Mouse (Mus musculus): Measurements from ENCODE around the gene Frzb.
"Not testable (repeated sequence)": the region's sequence is repeated elsewhere in the genome, so short reads cannot be mapped to it uniquely, and the experiment has no call there.

Frzb gene

DNA sequence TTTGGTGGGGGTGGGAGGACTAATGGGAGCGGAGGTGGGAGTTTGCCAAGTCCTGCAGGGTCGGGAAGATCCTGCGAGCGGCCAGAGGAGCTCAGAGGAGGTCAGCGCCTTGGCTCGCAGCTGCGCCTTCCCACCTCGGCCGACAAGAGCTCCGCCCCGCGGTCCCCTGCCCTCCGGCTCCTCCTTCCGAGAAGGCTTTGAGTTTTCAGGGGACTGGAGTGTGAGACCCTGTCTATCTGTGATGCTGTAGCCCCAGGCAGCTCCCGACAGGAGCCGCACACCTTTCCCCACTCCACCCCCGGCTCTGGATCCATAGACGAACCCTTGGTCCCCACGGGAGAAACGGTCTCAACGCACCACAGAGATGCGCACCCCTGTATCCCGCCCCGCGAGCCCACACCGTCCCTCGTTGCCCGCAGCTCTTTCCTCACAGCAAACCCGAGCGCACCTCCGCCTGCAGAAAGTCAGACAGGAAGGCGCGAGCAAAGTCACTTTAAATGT, at the start of gene Frzb:
Gene Frzb (minus strand): TSS at position 335 of the 501 bp plus-strand sequence.
- peak; percentile 81 for DNase-seq

GRCm38 (mm10) chr2:80495304-80495703, 47.9 kb upstream of the Frzb start:
- not testable (repeated sequence) for DNase-seq

- no peak for DNase-seq
These were observed 39.4 kb upstream of the Frzb start for GRCm38 (mm10) chr2:80486851-80487250.

DNA sequence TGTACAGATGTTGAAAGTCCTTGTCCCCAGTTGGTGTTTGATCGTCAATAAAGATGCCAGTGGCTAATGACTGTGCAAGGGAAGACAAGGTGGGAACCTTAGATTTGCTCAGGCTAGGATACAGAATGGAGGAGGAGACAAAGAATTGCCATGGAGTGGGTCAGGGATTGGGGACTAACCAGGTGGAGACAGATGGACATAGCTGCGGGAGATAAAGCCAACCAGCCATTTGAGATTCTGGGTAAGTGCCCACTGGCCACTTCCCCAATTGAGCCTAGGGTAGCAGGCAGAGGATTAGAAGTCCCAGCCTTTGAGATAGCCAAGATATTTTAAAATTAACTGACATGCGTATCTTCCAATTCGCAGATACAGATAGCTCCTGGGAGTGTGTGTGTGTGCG, 37.5 kb upstream of the Frzb start:
- DNase-seq = no peak

- peak; percentile 15 for DNase-seq
These were observed 28.4 kb upstream of the Frzb start for GRCm38 (mm10) chr2:80475831-80476230.

DNA sequence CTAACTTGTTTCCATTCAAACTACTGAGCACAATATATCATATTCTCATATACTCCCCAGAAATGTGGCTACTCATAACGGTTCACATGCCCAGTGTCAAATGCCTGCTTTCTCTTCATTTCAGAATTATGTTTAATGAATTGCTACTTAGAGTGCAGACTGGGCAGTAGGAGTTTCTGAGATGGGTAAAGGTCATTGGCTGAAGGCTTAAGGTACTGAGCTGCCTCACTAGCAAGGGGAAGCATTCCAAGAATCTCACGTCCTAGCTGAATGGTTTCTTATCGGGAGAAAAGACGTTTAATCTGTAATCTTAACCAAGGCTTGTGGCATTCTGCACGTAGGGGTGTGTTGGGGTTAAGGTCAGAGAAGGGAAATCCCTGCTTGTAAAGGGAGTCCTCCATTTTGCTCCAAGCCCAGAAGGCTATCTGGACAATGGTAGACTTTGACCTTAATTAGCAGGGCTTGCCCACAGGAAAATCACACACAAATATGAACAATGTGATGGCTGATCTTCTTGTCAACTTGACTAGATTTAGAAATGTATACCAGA, 26.9 kb upstream of the Frzb start:
- no peak for DNase-seq

DNA sequence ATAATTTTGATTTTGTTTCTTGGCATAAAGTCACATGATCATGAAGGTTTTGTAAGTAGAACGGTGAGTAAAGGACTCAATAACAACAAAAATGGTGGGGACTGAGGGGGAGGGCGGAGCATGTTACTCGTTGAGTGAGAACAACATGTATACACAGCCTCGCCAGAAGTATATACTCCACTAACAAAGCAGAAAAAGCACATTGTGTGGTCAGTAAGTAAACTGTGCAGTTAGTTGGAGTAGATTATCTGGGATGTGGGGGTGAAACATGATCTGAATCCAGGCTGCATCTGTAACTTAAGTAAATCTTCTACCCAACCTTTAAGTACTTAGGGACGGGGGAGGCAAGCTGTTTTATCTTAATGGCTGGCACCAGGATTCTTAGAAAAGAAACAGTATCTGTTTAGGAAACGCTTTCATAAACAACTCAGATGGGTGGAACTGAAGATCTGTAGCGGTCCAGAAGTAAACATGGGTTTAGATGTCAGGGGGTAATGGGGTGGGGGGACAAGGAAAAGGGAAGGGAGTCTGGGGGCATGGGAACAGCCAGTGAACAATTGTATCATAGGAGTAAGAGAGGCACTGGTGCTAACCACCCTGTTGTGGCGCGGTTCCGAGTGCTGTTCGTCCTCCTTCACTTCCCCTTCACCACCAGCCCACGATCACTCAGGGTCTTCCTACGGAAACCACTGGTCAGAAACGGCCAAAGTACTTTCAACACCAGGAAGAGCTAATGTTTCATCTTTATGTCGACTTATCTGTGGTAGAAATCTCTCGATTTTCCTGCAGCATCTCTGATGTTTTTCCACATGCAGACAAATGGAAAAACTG, 18.8 kb upstream of the Frzb start:
- DNase-seq = no peak

GRCm38 (mm10) chr2:80461827-80462226, 14.4 kb upstream of the Frzb start:
- DNase-seq = no peak

DNA sequence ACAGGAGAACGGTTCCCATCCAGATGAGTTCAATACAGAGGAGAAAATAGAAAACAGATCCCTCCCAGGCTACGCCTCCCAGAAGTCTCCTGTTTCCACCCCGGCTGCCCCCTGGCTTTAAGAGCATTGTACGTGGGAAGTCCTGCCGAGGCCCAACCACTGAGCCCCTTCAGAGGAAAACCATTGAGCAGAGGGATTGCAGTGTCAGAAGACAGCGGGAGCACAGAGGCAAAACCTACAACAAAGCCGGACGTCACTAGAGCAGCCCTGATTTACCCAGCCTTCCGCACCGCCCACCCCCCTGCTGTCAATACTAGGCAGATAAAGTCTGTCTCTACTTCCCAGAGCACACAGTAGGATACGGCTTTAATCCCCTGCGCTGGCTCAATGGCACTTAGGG, 806 bp upstream of the Frzb start:
- peak; percentile 55 for DNase-seq

- DNase-seq = peak; percentile 55
These were observed 895 bp downstream of the Frzb start for GRCm38 (mm10) chr2:80446308-80447151.

- DNase-seq = no peak
These were observed 1.5 kb downstream of the Frzb start for GRCm38 (mm10) chr2:80445926-80446307.

GRCm38 (mm10) chr2:80445491-80445890, 1.9 kb downstream of the Frzb start:
- DNase-seq = no peak

DNA sequence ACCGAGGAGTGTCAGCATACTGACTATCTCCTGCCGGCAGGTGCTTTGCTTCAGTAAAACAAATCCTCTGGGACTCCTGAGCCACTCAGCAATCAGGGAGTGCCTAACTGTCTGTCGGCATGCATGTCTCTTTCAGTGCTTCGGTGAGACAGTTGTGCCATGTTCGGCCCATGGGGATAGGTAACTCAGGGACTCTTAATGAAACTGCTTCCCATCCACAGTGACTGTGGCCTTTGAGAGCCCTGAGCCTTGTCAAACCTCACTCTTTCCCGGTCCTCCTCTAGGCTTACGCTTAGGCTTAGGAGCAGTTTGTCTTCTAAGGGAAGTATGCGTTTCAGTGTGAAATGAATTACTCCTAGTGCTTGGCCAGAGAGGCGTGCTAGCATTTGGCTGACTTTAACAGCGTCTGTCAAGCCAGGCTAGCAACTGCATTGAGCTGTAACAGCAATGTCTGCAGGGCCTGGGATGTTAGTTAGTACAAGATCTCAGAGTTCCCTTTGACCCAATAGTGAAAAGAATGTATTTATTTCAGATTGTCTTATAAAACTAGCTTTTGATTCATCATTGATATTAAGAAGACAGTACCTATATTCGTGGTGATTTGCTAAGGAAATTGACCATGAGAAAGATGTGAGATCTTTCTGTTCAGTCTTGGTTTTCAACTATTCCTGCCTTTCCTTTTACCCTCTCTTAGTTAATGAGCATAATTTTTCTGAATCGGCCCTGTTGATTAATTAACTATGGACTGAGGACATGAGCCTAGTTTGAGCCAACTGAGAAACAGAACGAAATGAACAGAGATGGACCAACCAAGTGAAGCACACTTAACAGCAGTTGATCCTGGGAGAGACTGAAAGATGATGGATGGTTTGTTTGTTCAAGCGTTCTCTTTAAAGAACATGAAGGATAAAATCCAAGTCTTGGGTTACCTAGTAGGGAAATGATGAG, 2.7 kb downstream of the Frzb start:
- peak; percentile 28 for DNase-seq

- peak; percentile 19 for DNase-seq
These were observed 3.5 kb downstream of the Frzb start for GRCm38 (mm10) chr2:80443962-80444361.

- DNase-seq = peak; percentile 15
These were observed 6.0 kb downstream of the Frzb start for GRCm38 (mm10) chr2:80441386-80441785.

DNA sequence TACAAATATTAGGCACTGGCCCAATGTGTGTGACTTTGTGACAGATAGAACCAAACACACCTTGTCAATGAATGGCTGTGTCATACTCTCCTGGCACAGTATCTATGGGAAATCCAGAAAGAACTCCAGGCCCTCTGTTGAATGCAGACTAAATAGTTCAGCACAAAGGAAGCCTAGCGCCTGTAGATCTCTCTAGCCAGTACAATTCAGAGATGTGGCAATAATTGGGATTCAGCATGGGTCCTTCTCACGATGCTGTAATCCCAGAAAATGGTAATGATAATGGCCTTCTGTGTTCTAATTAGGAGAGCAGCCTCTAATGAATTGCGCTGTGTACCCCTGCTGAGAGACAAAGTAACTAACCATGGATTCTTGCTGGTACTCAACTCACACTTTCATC, 8.6 kb downstream of the Frzb start:
- no peak for DNase-seq

DNA sequence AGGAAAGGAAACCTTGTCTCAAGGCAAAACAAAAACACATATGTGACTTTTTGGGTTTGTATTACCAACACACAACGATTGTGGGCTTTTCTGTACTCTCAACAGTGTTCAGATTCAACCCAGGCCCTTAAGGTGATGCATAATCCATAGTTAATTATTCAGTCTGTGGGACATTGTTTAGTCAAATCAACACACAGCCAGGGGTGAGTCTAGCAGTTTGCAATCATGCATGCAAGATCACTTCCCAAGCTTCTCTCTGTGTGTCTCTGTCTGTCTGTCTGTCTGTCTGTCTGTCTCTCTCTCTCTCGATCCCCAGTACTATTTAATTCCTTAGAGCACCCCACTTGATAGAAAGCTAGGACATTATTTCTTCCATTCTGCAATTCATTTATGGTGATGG, 10.0 kb downstream of the Frzb start:
- DNase-seq = no peak

- peak; percentile 52 for DNase-seq
These were observed 12.4 kb downstream of the Frzb start for GRCm38 (mm10) chr2:80434783-80435572.

- no peak for DNase-seq
These were observed 14.1 kb downstream of the Frzb start for GRCm38 (mm10) chr2:80433254-80433876.

GRCm38 (mm10) chr2:80430357-80431053, 16.9 kb downstream of the Frzb start:
- no peak for DNase-seq

Measured in kidney, postnatal 10 days (tissue).